Mouse (Mus musculus): ENCODE results near the gene Gpd1.

The Gpd1 gene

GRCm38 (mm10) chr15:99717386-99718334 is at the start of gene Gpd1:
TSS of gene Gpd1 (plus strand) at chr15:99717515.
- DNase-seq (ENCODE audit: low read depth, low spot score): no peak

- no peak for DNase-seq (ENCODE audit: low read depth, low spot score)
Measured at GRCm38 (mm10) chr15:99667544-99667943, 49.8 kb upstream of the Gpd1 start.

- peak; percentile 47 for DNase-seq (ENCODE audit: low read depth, low spot score)
Measured at GRCm38 (mm10) chr15:99668881-99669280, 48.4 kb upstream of the Gpd1 start.

- no peak for DNase-seq (ENCODE audit: low read depth, low spot score)
Measured at GRCm38 (mm10) chr15:99669392-99669791, 47.9 kb upstream of the Gpd1 start.

- DNase-seq (ENCODE audit: low read depth, low spot score): peak; percentile 55
Measured at GRCm38 (mm10) chr15:99670154-99670821, 47.0 kb upstream of the Gpd1 start, which contains the start of gene Asic1. TSS of gene Asic1 (plus strand) at chr15:99670368.

- DNase-seq (ENCODE audit: low read depth, low spot score): no peak
Measured at GRCm38 (mm10) chr15:99670964-99671670, 46.2 kb upstream of the Gpd1 start.

GRCm38 (mm10) chr15:99671783-99672182 is 45.5 kb upstream of the Gpd1 start:
- DNase-seq (ENCODE audit: low read depth, low spot score): no peak

GRCm38 (mm10) chr15:99674866-99675265 is 42.4 kb upstream of the Gpd1 start:
- DNase-seq (ENCODE audit: low read depth, low spot score): no peak

- DNase-seq (ENCODE audit: low read depth, low spot score): no peak
Measured at GRCm38 (mm10) chr15:99677089-99677488, 40.2 kb upstream of the Gpd1 start.

- no peak for DNase-seq (ENCODE audit: low read depth, low spot score)
Measured at GRCm38 (mm10) chr15:99678063-99678800, 39.1 kb upstream of the Gpd1 start.

GRCm38 (mm10) chr15:99679008-99679407 is 38.3 kb upstream of the Gpd1 start:
- DNase-seq (ENCODE audit: low read depth, low spot score): no peak

GRCm38 (mm10) chr15:99682880-99683279 is 34.4 kb upstream of the Gpd1 start:
- no peak for DNase-seq (ENCODE audit: low read depth, low spot score)

- DNase-seq (ENCODE audit: low read depth, low spot score): no peak
Measured at GRCm38 (mm10) chr15:99684156-99684555, 33.2 kb upstream of the Gpd1 start.

GRCm38 (mm10) chr15:99688712-99689111 is 28.6 kb upstream of the Gpd1 start:
- peak; percentile 56 for DNase-seq (ENCODE audit: low read depth, low spot score)

GRCm38 (mm10) chr15:99690924-99691323 is 26.4 kb upstream of the Gpd1 start:
- DNase-seq (ENCODE audit: low read depth, low spot score): no peak

GRCm38 (mm10) chr15:99691976-99692375 is 25.3 kb upstream of the Gpd1 start:
- DNase-seq (ENCODE audit: low read depth, low spot score): no peak

- DNase-seq (ENCODE audit: low read depth, low spot score): no peak
Measured at GRCm38 (mm10) chr15:99697309-99697708, 20.0 kb upstream of the Gpd1 start.

- no peak for DNase-seq (ENCODE audit: low read depth, low spot score)
Measured at GRCm38 (mm10) chr15:99698533-99699085, 18.7 kb upstream of the Gpd1 start.

GRCm38 (mm10) chr15:99699715-99700114 is 17.6 kb upstream of the Gpd1 start:
- DNase-seq (ENCODE audit: low read depth, low spot score): no peak

GRCm38 (mm10) chr15:99700219-99701106 is 16.9 kb upstream of the Gpd1 start:
- DNase-seq (ENCODE audit: low read depth, low spot score): no peak

All from retina, postnatal 7 days (tissue).